Mouse (Mus musculus): Measurements from ENCODE around the gene Fancc. TPM values are rescaled to one million over a fixed set of nuclear protein-coding genes. Genes with fewer than 3 reads are reported as not detected.

Fancc gene
- total and polyA plus RNA-seq, 2 experiments from 2014 or later, result 8.5 to 39.5 TPM

DNA sequence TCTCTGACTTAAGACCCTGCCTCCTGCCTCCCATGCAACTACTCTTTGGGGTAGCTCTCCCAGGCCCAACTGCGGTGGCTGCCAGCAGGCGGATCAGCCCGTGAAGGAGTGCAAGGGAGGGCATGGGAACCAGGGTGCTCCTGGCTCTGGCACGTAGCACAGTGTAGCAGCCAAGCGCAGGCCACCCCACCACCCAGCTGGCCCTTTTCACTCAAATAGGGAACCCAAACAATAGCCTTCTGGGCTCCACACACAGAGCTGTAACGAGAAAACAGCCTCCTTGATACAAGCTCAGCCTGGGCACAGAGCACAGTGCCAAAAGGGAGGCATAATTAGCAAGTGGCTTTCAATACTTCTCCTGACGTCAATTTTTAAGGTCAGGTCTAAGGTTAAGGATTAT is 160.7 kb downstream of the Fancc start:
- 73% methylated on average over 7 of the region's 7 CpGs for WGBS
- ATAC-seq (ENCODE audit: insufficient read depth, low read depth), result no peak

GRCm38 (mm10) chr13:63335421-63336134 is 161.5 kb downstream of the Fancc start:
- H3K4me1 ChIP-seq (ENCODE audit: control insufficient read depth, insufficient read depth), result no peaks in the 10 kb centered on the region
- no peak overlapping the region for H3K27ac ChIP-seq (ENCODE audit: low read depth)
- DNase-seq (ENCODE audit: low spot score) (no peak), ATAC-seq (ENCODE audit: insufficient read depth, low read depth) (no peak)
- no peaks in the 10 kb centered on the region for H3K27me3 ChIP-seq (ENCODE audit: control insufficient read depth, insufficient read depth, low read length)
- H3K9ac ChIP-seq (replicated peaks; ENCODE audit: low read depth, low read length), result no peak overlapping the region
- H3K4me3 ChIP-seq (ENCODE audit: low read depth, low read length), result no peak overlapping the region
- H3K36me3 ChIP-seq (replicated peaks; ENCODE audit: control insufficient read depth, insufficient read depth, low read length), result 0 out of 2 replicates have a peak, but pooled peaks cover 7% of the 10 kb centered on the region
- no peak overlapping the region for H3K4me2 ChIP-seq (ENCODE audit: low read depth, low read length)
- WGBS, result 67% methylated on average over 4 of the region's 4 CpGs
- H3K9me3 ChIP-seq (replicated peaks; ENCODE audit: control insufficient read depth, low read length), result no peaks in the 10 kb centered on the region
- TF ChIP-seq EP300 (IDR thresholded peaks at IDR 0.05; ENCODE audit: low read depth) (no peak), CTCF (IDR thresholded peaks at IDR 0.05; ENCODE audit: low read depth) (peak; percentile 57)

More for the DNA sequence above, 160.7 kb downstream of the Fancc start:
- Histone ChIP-seq H3K4me2 (ENCODE audit: low read depth, low read length) (no peak overlapping the region), H3K36me3 (replicated peaks; ENCODE audit: control insufficient read depth, insufficient read depth, low read length) (0 out of 2 replicates have a peak, but pooled peaks cover 7% of the 10 kb centered on the region), H3K27me3 (ENCODE audit: control insufficient read depth, insufficient read depth, low read length) (no peaks in the 10 kb centered on the region), H3K9ac (replicated peaks; ENCODE audit: low read depth, low read length) (no peak overlapping the region), H3K4me3 (ENCODE audit: low read depth, low read length) (no peak overlapping the region), H3K9me3 (replicated peaks; ENCODE audit: control insufficient read depth, low read length) (no peaks in the 10 kb centered on the region), H3K27ac (ENCODE audit: low read depth) (no peak overlapping the region), H3K4me1 (ENCODE audit: control insufficient read depth, insufficient read depth) (no peaks in the 10 kb centered on the region)
- no peak for DNase-seq (ENCODE audit: low spot score)
- TF ChIP-seq EP300 (IDR thresholded peaks at IDR 0.05; ENCODE audit: low read depth) (no peak), CTCF (IDR thresholded peaks at IDR 0.05; ENCODE audit: low read depth) (no peak)

- no peaks in the 10 kb centered on the region for H3K9me3 ChIP-seq (replicated peaks; ENCODE audit: control insufficient read depth, low read length)
- DNase-seq (ENCODE audit: low spot score) (peak; percentile 58), ATAC-seq (ENCODE audit: insufficient read depth, low read depth) (no peak)
- H3K4me2 ChIP-seq (ENCODE audit: low read depth, low read length), result no peak overlapping the region
- no peak overlapping the region for H3K27ac ChIP-seq (ENCODE audit: low read depth)
- no peaks in the 10 kb centered on the region for H3K36me3 ChIP-seq (replicated peaks; ENCODE audit: control insufficient read depth, insufficient read depth, low read length)
- H3K4me3 ChIP-seq (ENCODE audit: low read depth, low read length), result no peak overlapping the region
- TF ChIP-seq CTCF (IDR thresholded peaks at IDR 0.05; ENCODE audit: low read depth), result peak; percentile 96
- no peak for TF ChIP-seq EP300 (IDR thresholded peaks at IDR 0.05; ENCODE audit: low read depth)
- H3K27me3 ChIP-seq (ENCODE audit: control insufficient read depth, insufficient read depth, low read length), result no peaks in the 10 kb centered on the region
- no peaks in the 10 kb centered on the region for H3K4me1 ChIP-seq (ENCODE audit: control insufficient read depth, insufficient read depth)
- H3K9ac ChIP-seq (replicated peaks; ENCODE audit: low read depth, low read length), result no peak overlapping the region
- WGBS, result 45% methylated on average over 4 of the region's 4 CpGs
Measured at GRCm38 (mm10) chr13:63332576-63333300, 164.3 kb downstream of the Fancc start.

- no peaks in the 10 kb centered on the region for H3K4me1 ChIP-seq (ENCODE audit: control insufficient read depth, insufficient read depth)
- no peaks in the 10 kb centered on the region for H3K36me3 ChIP-seq (replicated peaks; ENCODE audit: control insufficient read depth, insufficient read depth, low read length)
- H3K27ac ChIP-seq (ENCODE audit: low read depth), result no peak overlapping the region
- no peak overlapping the region for H3K9ac ChIP-seq (replicated peaks; ENCODE audit: low read depth, low read length)
- no peaks in the 10 kb centered on the region for H3K27me3 ChIP-seq (ENCODE audit: control insufficient read depth, insufficient read depth, low read length)
- ATAC-seq (ENCODE audit: insufficient read depth, low read depth), result no peak
- peak; percentile 87 for TF ChIP-seq CTCF (IDR thresholded peaks at IDR 0.05; ENCODE audit: low read depth)
- no peak for TF ChIP-seq EP300 (IDR thresholded peaks at IDR 0.05; ENCODE audit: low read depth)
- no peak overlapping the region for H3K4me2 ChIP-seq (ENCODE audit: low read depth, low read length)
- no peak for DNase-seq (ENCODE audit: low spot score)
- whole genome bisulfite sequencing, result 41% methylated on average over 4 of the region's 4 CpGs
- no peaks in the 10 kb centered on the region for H3K9me3 ChIP-seq (replicated peaks; ENCODE audit: control insufficient read depth, low read length)
- H3K4me3 ChIP-seq (ENCODE audit: low read depth, low read length), result no peak overlapping the region
Measured at GRCm38 (mm10) chr13:63331379-63331778, 165.7 kb downstream of the Fancc start.

DNA sequence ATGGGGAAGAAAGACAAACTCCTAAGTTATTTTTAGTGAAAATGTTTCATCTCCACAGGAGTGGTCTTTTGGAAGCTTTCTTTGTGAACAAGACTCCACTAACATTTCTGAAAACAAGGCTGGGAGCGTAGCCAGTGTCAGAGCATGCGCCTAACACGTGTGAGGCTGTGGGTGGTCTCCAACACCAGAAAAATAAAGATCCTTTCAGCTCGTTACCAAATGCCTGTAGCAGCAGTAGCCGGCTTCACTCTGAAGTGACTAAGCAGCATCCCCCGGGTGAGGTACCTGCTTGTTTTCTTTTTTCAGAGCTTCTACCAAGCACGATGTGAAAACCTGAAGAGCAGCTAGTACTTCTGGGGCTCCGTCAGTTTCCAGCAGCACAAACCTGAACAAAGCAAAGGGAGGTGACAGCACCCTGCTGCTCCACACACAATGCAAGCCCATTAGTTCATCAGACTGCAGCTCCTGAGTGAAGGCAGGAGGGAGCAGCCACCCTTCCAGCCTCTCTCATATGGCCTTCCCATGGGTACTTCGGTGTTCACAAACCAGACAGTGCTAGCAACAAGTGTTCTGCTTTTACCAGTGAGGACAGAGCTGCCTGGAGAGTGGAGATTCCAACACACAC is 166.7 kb downstream of the Fancc start:
- no peak for DNase-seq (ENCODE audit: low spot score)
- ATAC-seq (ENCODE audit: insufficient read depth, low read depth), result no peak
- no peak for TF ChIP-seq EP300 (IDR thresholded peaks at IDR 0.05; ENCODE audit: low read depth)
- TF ChIP-seq CTCF (IDR thresholded peaks at IDR 0.05; ENCODE audit: low read depth), result no peak
- Histone ChIP-seq H3K4me2 (ENCODE audit: low read depth, low read length) (no peak overlapping the region), H3K9ac (replicated peaks; ENCODE audit: low read depth, low read length) (no peak overlapping the region), H3K4me1 (ENCODE audit: control insufficient read depth, insufficient read depth) (no peaks in the 10 kb centered on the region), H3K36me3 (replicated peaks; ENCODE audit: control insufficient read depth, insufficient read depth, low read length) (no peaks in the 10 kb centered on the region), H3K27ac (ENCODE audit: low read depth) (no peak overlapping the region), H3K4me3 (ENCODE audit: low read depth, low read length) (no peak overlapping the region), H3K27me3 (ENCODE audit: control insufficient read depth, insufficient read depth, low read length) (no peaks in the 10 kb centered on the region), H3K9me3 (replicated peaks; ENCODE audit: control insufficient read depth, low read length) (no peaks in the 10 kb centered on the region)
- WGBS, result 61% methylated on average over 9 of the region's 9 CpGs
